Mouse (Mus musculus) layer of hippocampus, postnatal 36 days (tissue): ENCODE measurements at regions not wholly inside any gene's neighbourhood (a gene's known extent, or its start where the extent isn't known, plus 50 kb on each side); places are given as distances from the start of the nearest gene placed in this dataset.
A peak's percentile ranks its signal among the peaks of the same experiment; 100 is the strongest.

ENCODE experiments used
- DNase-seq, 2 experiments: peaks; one replicate each; pipeline ENCODE4 v3.0.0; 2022

DNA sequence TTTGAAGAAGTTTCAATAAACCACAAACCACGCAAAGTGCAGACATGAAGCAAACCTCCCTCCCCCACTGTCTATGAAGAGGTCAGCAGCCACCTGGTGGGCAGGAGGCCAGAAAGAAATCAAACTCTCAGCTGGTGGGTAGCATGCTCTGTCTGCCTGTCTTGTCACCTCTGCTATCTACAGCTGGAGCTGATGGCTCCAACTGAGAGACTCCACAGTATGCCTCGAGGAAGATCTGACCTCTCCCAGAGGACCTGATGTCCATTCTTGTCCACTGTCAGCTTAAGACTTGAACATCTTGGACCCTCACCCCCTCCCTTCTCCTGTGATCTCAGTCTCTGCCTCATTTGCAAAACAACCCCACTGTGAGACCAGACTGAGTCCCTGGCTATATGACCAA, 585.0 kb upstream of the Cdh11 start:
- no peak for DNase-seq

DNA sequence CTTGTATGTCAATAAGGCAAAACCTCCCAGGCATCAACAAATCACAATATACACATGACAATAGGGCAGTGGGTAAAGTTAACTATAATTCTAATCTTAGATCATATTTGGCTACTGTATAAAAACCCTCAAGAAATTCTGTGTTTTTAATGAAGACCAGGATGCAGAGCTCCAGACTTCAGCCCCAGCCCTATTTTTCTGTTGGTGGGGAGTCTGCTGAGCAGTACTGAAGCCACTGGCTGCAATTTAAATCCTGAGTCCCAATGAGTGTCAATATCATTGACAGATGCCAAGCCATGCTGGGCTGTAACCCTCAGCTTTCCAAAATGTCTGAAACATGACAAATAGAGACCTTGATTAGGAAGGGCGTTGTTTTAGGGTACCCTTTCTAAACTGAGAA, 587.6 kb upstream of the Cdh11 start:
- no peak for DNase-seq

DNA sequence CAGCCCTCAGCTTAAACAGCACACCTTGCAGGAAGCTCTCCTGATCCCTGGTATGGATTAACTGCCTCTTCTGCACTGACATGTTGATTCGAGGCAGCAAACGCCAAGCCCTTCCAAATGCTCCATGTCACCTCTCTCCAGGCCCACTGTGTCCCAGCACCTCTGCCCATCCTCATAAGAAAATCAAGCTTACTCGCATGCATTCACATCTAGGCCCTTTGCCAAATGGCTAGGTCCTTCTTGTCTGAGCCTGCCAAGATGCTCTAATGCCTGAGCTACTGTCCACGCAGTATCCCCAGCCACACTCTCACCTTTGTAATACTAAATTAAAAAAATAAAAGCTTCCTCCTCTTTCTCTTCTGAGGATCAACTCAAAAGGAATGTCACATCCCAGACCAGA, 588.7 kb upstream of the Cdh11 start:
- DNase-seq = no peak

DNA sequence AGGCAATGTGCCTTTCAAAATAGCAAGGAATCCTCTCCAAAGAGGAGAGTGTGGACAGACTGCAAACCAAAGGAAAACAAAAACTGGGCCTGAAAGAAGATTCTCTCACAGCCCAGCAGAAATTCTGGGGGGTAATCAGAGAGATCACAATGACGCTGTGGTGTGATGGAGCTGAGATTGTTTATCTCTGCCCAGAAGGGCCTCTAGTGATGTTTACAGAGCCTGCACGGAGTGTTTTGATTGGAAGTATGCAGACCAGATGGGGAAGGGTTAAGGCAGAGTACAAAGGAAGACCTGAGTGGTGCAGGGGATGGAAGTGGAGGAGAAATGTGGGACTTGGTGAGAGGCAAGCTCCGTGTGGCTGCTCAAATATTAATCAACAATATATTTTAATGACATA, 593.1 kb upstream of the Cdh11 start:
- DNase-seq = no peak

GRCm38 (mm10) chr8:103381575-103381974, 596.1 kb upstream of the Cdh11 start:
- DNase-seq = no peak

DNA sequence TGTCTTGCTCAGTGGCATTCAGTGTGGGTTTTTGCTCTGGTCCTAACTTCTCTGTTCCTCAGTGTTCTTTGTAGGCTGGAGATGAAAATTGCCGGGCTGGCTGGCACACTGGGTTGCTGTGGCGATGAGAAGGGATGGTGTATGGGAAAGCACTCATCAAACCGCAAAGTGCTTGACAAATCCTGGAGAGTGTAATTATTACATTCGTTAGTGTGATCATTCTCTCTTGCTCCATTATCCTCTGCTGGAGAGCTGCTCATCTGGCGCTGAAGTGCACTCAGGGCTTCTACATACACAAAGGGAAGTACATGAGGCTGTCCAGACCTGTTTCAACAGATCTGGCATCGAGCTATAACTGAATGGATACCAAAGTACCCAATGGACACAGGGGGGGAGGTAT, 605.9 kb upstream of the Cdh11 start:
- no peak for DNase-seq

DNA sequence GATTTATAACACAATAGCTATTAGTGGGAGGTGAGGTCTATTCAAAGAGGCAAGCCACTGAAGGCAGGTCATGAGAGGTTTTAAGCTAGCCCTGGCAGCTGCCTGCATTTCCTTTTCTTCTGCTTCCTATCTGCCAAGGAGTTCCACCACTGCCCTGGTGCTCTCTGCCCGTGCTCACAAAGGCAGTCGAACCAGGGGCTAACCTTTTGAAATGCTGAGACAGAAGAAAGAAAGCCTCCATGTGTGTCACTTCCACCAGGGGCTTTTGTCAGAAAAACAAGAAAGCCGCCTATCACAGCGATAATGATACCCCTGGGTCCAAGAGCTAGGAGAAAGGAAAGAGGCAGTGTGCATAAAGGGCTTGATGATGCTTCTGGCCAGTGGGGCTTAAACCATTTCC, 609.9 kb upstream of the Cdh11 start:
- DNase-seq = no peak

DNA sequence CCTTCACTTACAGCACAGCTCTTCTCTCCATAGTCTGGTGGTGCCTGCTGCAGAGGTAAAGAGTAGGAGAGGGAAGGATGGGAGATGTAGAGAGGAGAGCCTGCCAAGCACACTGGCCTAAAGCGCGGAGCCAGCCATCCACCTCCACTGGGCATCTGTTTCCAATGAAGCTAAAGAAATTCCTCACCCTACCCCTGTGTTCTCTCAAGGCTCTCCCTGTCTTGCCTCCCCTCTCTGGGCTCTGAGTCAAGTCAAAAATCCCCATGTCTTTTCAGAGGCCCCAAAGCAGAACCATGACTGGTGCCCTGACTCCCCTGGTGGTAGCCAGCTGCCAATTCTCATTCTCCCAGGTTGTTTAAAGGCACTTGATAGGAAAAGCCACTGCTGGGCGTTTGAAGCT, 612.7 kb upstream of the Cdh11 start:
- DNase-seq = no peak

- DNase-seq = no peak
Observed at GRCm38 (mm10) chr8:103399466-103399865, 614.0 kb upstream of the Cdh11 start.

DNA sequence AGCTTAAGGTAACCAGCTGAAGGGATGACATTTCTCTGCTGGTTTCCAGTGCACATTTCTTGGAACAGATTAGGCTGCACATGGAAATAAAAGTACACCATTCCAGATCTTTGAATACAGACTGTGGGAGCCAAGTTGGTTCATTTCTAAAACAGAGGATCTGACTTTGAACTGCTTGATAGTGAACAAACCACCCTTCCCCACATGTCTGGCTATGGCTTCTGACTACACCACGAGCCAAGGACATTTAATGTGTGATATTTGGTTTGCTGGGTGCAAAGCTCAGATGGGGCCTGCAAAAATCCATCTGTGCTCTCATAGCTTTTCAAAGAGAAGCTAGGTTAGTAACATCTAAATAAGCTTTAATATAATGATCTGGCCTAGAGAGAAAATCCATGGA, 614.7 kb upstream of the Cdh11 start:
- DNase-seq = peak; percentile 45 to 56

GRCm38 (mm10) chr8:103402731-103403130, 617.3 kb upstream of the Cdh11 start:
- no peak for DNase-seq

DNA sequence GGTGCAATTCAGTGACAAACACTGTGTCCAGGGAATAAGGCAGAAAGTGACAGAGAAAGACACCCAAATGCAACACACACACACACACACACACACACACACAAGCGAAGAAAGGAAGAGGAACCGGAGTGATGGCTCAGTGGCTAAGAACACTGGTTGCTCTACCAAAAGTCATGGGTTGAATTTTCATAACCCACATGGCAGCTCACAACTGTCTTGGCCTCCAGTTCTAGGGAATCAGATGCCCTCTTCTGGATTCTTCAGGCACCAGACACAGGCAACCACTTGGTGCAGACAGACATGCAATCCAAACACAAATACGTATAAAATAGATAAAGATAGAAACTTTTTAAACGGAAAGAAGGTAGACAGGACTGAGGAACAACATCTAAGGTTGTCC, 618.4 kb upstream of the Cdh11 start:
- DNase-seq = no peak

- no peak for DNase-seq
Observed at GRCm38 (mm10) chr8:103405787-103406186, 620.3 kb upstream of the Cdh11 start.

DNA sequence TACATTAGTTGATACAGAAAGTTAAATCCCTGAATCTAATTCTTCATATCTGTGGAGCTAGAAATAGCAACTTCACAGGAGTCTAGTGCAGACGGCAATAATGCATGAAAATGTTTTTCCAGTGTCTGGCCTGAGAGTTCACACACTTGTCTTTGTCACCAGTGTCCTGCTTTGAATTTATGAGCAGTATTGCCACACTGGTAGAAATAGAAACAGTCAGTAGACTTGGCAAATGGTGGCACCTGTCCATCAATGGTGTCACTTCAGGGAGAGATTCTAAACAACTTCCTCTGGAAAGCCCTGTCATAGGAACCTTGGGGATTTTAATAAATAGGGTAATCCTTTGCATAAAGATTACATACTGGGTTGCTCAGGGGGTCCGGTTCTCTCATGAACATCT, 621.5 kb upstream of the Cdh11 start:
- DNase-seq = no peak

DNA sequence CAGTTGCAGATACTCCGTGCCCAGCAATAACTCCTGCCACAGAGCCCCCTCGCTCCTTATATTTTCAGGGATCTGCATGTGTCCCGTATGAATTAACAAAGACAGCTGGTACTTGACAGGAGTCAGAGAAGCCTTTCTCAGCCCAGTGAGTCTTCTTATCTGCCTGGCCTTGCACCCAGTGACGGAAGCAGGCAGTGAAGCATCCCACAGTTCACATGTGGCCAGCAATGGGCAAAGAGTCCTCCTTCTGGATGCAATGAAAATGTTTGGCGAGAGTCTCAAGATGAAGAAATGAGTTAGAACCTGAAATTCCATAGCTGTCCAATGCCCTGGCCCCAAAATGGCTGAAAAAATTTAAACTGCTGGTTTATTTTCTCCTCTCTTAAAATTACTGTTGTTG, 622.2 kb upstream of the Cdh11 start:
- DNase-seq = no peak

GRCm38 (mm10) chr8:103408411-103408810, 623.0 kb upstream of the Cdh11 start:
- DNase-seq = no peak

GRCm38 (mm10) chr8:103409121-103409551, 623.7 kb upstream of the Cdh11 start:
- DNase-seq = no peak

GRCm38 (mm10) chr8:103412731-103413130, 627.3 kb upstream of the Cdh11 start:
- DNase-seq = no peak

DNA sequence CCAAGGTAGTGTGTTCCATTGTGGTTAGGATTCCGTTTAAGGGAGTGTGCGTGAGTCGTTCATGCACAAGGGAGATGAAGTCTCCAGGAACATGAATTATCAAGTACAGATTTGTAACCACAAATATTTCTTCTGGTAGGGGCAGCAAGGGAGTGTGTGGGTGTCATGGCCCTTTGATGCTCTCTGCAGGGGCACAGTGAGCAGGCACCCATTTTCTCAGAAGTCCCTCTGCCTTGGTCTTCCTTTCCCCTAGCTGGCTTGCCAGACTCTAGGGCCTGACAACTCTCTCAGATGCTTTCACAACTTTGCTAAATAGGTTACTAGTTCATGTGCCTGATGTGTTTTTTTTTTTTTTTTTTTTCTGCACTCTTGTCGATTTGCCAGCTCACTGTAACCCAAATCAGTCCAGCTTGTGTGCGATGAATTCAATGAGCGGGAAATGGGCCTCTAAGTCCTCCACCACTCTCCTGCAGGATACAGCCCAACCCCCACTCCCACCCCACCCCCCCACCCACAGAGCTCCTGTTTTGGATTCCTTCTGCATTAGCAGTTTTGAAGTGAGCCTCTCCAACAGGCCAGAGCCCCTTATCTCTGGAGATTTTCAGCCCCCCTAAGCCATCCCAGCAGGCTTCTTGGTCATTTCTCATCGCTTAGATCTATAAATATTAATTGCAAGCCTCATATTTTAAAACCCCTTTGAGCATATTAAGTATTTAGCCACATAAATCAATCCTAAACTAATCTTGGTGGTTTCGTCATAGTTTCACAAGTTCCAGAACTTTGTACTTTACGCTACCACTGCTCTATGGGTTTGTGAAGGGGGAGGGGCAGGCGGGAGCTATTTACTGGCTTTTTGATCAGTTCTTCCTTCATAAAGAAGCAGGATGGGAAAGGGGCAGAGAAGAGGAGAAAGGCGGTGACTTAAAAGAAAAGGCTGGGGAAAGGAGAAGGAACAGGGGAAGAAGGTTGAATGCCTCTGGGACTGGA, 628.4 kb upstream of the Cdh11 start:
- no peak for DNase-seq

- no peak for DNase-seq
Observed at GRCm38 (mm10) chr8:103422313-103422973, 637.0 kb upstream of the Cdh11 start.

DNA sequence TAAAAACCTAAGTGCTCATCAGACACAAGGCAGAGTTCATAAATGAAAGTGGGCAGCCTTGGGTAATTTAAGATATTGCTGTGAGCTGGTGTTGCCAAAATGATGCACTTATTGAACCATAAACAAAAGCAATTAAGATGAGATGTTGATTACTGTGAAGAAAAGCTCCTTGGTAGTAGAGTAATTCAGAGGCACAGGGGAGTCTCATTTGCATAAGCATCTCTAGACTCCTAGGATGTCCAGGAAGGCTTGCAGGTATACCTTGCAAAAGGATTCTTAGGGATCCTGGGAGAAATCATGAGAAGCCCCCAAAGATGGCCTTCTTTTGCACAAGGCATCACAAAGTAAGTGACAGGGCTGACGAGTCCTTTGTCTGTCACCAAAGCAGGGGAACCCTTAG, 640.5 kb upstream of the Cdh11 start:
- DNase-seq = no peak

DNA sequence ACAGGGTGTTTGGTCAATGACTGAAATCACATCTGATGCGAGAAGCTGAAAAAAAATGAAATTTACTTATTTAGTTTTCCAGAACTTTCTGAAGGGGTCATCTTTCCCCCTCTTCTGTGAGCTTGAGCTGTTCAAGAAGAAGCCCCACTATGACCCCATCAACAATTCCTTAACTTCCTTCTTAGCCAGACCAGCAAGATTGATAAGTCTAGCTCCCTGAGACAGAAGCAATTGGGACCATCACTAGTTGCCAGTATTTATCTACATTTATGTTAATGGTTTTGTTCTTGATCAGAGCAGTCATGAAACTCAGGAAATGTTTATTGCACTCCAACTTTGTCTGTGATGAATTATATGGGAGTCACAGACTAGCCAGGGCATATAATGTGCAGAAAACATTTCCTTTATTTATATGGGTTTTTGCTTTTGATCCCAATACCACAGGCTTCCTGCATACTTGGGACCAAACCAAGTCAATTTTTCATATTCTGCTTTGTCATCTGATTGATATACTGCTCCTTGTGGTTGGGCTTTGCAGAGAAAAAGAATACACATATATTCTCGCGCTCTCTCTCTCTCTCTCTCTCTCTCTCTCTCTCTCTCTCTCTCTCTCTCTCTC, 645.5 kb upstream of the Cdh11 start:
- DNase-seq = no peak

GRCm38 (mm10) chr8:103433532-103434105, 648.2 kb upstream of the Cdh11 start:
- no peak for DNase-seq
